Mouse (Mus musculus) liver, postnatal 0 days (tissue): ENCODE measurements around the gene Spaca7. TPM values are rescaled to one million over a fixed set of nuclear protein-coding genes. Genes with fewer than 3 reads are reported as not detected.

Experiments
- ATAC-seq: fragments of 200-750 bp; cut with Nextera tagmentation; 2 replicates; pipeline ENCODE4 v1.8.0; 2017; ENCODE audit warnings: mild to moderate bottlenecking, moderate library complexity
- DNase-seq: peaks from one replicate; pipeline ENCODE4 v3.0.0-alpha.2; 2016
- H3K27ac ChIP-seq: fragments of 300-500 bp; sonication (generic); 2 replicates; pipeline ENCODE4 v1.5.1; 2014; ENCODE audit warnings: antibody characterized with exemption, moderate library complexity, mild to moderate bottlenecking, low read depth
- H3K27me3 ChIP-seq: fragments of 300-500 bp; sonication (generic); 2 replicates; pipeline ENCODE4 v1.6.1; 2014; ENCODE audit warnings: low read length, control low read depth, mixed read lengths; ENCODE audit not compliant: insufficient read depth
- H3K36me3 ChIP-seq: fragments of 300-500 bp; sonication (generic); replicated peaks from 2 replicates; pipeline ENCODE4 v1.6.1; 2014; ENCODE audit warnings: mild to moderate bottlenecking, control low read depth, low read length, moderate library complexity, mixed read lengths; ENCODE audit not compliant: insufficient read depth
- H3K4me1 ChIP-seq: fragments of 300-500 bp; sonication (generic); 2 replicates; pipeline ENCODE4 v1.6.1; 2014; ENCODE audit warnings: antibody characterized with exemption, mild to moderate bottlenecking, control low read depth; ENCODE audit not compliant: insufficient read depth
- H3K4me2 ChIP-seq: fragments of 300-500 bp; sonication (generic); 2 replicates; pipeline ENCODE4 v1.6.1; 2014; ENCODE audit warnings: low read depth, mild to moderate bottlenecking, low read length, moderate library complexity, mixed read lengths
- H3K4me3 ChIP-seq: fragments of 300-500 bp; sonication (generic); 2 replicates; pipeline ENCODE4 v1.5.1; 2014; ENCODE audit warnings: low read depth, low read length
- H3K9ac ChIP-seq: fragments of 300-500 bp; sonication (generic); replicated peaks from 2 replicates; pipeline ENCODE4 v1.6.1; 2014; ENCODE audit warnings: mild to moderate bottlenecking, moderate library complexity
- H3K9me3 ChIP-seq: fragments of 300-500 bp; sonication (generic); 2 replicates; pipeline ENCODE4 v1.6.1; 2016; ENCODE audit warnings: mild to moderate bottlenecking, control low read depth, low read length, mixed read lengths
- CTCF ChIP-seq: sonication (generic); IDR thresholded peaks from 2 replicates; pipeline ENCODE4 v1.5.1; 2016; ENCODE audit warnings: antibody characterized with exemption, low read depth
- EP300 ChIP-seq: IDR thresholded peaks from 2 replicates; pipeline ENCODE4 v1.6.1; 2016; ENCODE audit warnings: antibody characterized with exemption, low read depth, mild to moderate bottlenecking
- WGBS: fragments of 180-500 bp; shearing (Covaris S2); extraction: QIAGEN DNeasy Blood & Tissue Kit; methylation state at CpG from one replicate; pipeline ENCODE4 v1.1.7; 2014; ENCODE audit not compliant: insufficient replicate concordance; 5-methylcytosine and 5-hydroxymethylcytosine counted together
- polyA plus RNA-seq: library from polyadenylated mRNA; unstranded; fragments of >200 nt; fragmentation: Nextera tagmentation; extraction: Ambion mirVana; gene quantifications from 2 replicates; pipeline ENCODE4 v1.2.1, GENCODE M21; 2015

The Spaca7 gene
- polyA plus RNA-seq, 1 experiment from 2014 or later = not detected

DNA sequence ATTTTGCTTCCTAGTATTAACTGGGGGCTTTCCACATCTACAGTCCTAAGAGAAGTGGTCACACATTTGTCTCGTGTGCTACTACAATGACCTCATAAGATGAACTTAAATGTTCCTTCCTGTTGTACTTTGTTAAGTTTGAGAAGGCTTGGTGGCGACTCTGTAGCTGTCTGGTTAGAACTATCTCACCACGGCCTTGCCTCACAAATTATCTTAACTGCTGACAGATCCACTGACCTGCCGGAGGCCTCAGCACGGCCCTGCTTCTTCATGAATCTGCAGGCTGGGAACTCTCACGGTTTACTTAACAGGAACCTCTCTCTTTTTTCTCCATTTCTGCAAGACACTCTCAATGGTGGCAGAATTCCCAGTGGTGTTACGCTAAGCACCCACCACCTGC lies 72.1 kb downstream of the Spaca7 start:
- Histone ChIP-seq H3K9ac (no peak overlapping the region), H3K27ac (no peak overlapping the region), H3K4me2 (no peak overlapping the region), H3K4me1 (no peaks in the 10 kb centered on the region), H3K4me3 (no peak overlapping the region), H3K9me3 (no peaks in the 10 kb centered on the region), H3K27me3 (no peaks in the 10 kb centered on the region), H3K36me3 (peaks cover 53% of the 10 kb centered on the region)
- TF ChIP-seq EP300 (no peak), CTCF (no peak)
- no peak for ATAC-seq
- 53% methylated on average over 7 of the region's 7 CpGs for WGBS
- DNase-seq = no peak

DNA sequence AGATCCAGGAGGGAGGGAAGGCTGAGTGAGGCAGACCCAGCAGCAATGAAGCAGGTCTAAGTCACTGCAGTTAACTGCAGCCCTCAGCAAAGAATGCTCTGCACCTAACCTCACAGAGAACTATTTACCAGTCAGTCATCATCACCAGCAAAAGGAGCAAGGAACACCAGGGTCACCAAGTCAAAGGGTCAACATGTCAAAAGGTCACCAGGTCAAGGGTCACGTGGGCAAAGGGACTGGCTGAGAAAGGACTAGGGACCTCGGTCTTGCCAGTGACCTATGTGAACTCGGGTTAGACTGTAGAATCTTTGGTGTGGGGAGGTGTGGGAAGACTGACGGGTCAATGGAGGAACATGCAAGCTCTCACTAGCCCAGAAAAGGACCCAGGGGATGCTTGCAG lies 73.7 kb downstream of the Spaca7 start:
- DNase-seq = peak; percentile 23
- H3K4me2 ChIP-seq = no peak overlapping the region
- 64% methylated on average over 4 of the region's 4 CpGs for WGBS
- TF ChIP-seq EP300 (no peak), CTCF (no peak)
- no peaks in the 10 kb centered on the region for H3K9me3 ChIP-seq
- peak; percentile 17; the same call in 1 of the 2 replicates for ATAC-seq
- H3K27ac ChIP-seq = no peak overlapping the region
- H3K36me3 ChIP-seq = peaks cover 53% of the 10 kb centered on the region
- no peak overlapping the region for H3K4me3 ChIP-seq
- no peaks in the 10 kb centered on the region for H3K4me1 ChIP-seq
- no peak overlapping the region for H3K9ac ChIP-seq
- H3K27me3 ChIP-seq = no peaks in the 10 kb centered on the region

DNA sequence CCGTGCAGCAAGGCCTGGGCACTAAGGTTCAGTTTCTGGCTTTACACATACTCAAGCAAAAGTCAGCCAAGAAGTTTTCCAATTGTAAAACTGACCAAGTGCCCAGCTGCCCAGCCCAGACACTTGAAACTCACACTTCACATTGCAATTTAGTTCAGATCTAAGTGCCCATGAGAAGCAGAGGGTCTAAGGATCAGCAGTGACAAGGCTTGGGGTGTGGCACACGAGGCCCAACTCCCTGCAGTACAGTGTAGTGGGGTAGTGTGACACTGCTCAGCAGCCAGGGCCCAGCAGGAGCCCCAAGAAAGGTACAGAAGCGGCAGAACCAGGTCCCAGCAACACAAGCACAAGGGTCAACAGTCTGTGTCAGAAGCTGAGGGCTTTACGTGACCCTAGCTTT lies 76.1 kb downstream of the Spaca7 start:
- H3K9ac ChIP-seq = no peak overlapping the region
- no peak overlapping the region for H3K4me2 ChIP-seq
- DNase-seq (no peak), ATAC-seq (no peak)
- H3K27me3 ChIP-seq = no peaks in the 10 kb centered on the region
- no peak overlapping the region for H3K27ac ChIP-seq
- WGBS = 87% methylated on average over 4 of the region's 4 CpGs
- TF ChIP-seq CTCF (no peak), EP300 (no peak)
- H3K4me3 ChIP-seq = no peak overlapping the region
- no peaks in the 10 kb centered on the region for H3K4me1 ChIP-seq
- no peaks in the 10 kb centered on the region for H3K9me3 ChIP-seq
- peaks cover 62% of the 10 kb centered on the region for H3K36me3 ChIP-seq

Other genes with a start within 250 kb of the Spaca7 start
- gene Sox1, start 177.7 kb upstream of the Spaca7 start, polyA plus RNA-seq = not detected in 2 replicates
- 9.3 and 10.9 TPM in 2 replicates for gene Tubgcp3, start 99.2 kb downstream of the Spaca7 start, polyA plus RNA-seq
- 0.90 and 1.1 TPM in 2 replicates for gene Atp11a, start 184.0 kb downstream of the Spaca7 start, polyA plus RNA-seq